Mouse (Mus musculus): ENCODE measurements around the gene Fam136a.

GRCm38 (mm10) chr6:86360691-86361090, 4.8 kb upstream of the Fam136a start:
- no peak for TF ChIP-seq POLR2A (IDR thresholded peaks at IDR 0.05; ENCODE audit: low read depth, low read length)
- TF ChIP-seq CTCF (IDR thresholded peaks at IDR 0.05; ENCODE audit: extremely low read depth, insufficient read depth, insufficient read length, insufficient replicate concordance): no peak

All from spleen, adult 2 months (tissue).